In the genomic region with DNA sequence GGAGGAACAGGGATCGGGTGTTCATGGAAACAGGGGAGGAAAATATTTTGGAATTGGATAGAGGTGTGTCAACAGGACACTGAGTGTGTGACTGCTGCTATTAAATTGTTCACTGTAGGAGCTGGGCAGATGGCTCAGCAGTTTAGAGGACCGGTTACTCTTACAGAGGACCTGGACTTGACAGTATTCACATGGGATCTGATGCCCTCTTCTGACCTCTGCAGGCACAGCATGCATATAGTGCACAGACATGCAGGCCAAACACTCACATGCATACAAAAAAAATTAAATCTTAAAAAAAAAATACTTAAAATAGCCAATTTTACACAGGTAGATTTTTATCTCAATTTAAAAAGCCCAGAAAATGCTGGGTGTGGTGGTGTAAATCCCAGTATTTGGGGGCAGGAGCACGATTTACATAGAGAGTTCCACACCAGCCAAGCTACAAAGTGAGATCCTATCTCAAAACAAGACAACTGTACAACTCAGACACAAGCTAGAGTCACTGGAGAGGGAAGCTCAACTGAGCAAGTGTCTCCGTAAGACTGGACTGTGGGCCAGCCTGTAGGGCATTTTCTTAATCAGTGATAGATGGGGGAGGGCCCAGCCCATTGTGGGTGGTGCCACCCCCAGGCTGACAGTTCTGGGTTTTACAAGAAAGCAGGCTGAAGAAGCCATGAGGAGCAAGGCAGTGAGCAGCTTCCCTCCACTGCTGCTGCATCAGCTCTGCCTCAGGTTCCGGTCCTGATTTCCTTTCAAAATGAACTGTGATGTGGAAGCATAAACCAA, we compare ENCODE assay signal across 18 mouse cellular contexts. TPM values are rescaled to one million over a fixed set of nuclear protein-coding genes. Genes with fewer than 3 reads are reported as not detected.
DNase-seq lines count a peak whose midpoint lies in the region; ATAC-seq and TF ChIP-seq lines count a peak whose summit lies in the region.
"Had no signal": no experiment of that assay in that cellular context is flagged by ENCODE, and none has a peak within 500 bp of the region (broad histone marks: within the 10 kb centered on the region; RNA-seq: fewer than 3 reads in every experiment).

No protein-coding gene starts in this region.

- no peak for TF ChIP-seq EP300 in liver, embryonic 14.5 days (IDR thresholded peaks at IDR 0.05; ENCODE audit: low read depth)

- no peak for ATAC-seq in liver, embryonic 14.5 days (ENCODE audit: insufficient read depth)
- no peak for ATAC-seq in liver, embryonic 12.5 days
- ATAC-seq in stomach, embryonic 15.5 days (ENCODE audit: insufficient read depth, low FRiP score, low read depth), result no peak
- ATAC-seq: forebrain, embryonic 13.5 days had no signal

- no peak overlapping the region for H3K9ac ChIP-seq in liver, embryonic 14.5 days (replicated peaks)
- no peak overlapping the region for H3K9ac ChIP-seq in liver, embryonic 12.5 days
- no peak overlapping the region for H3K9ac ChIP-seq in stomach, embryonic 15.5 days
- H3K9ac ChIP-seq: forebrain, embryonic 13.5 days had no signal

- H3K36me3 ChIP-seq in liver, embryonic 14.5 days (replicated peaks; ENCODE audit: control insufficient read depth, insufficient read depth, low read depth), result no peaks in the 10 kb centered on the region
- H3K36me3 ChIP-seq in liver, embryonic 12.5 days, result peaks cover 9% of the 10 kb centered on the region; the same call in 1 of the 2 replicates
- H3K36me3 ChIP-seq in stomach, embryonic 15.5 days, result no peaks in the 10 kb centered on the region

- intact Hi-C loops in gastrocnemius, adult 2 months (cut with DNase I), result no loop called here
- intact Hi-C loops in gastrocnemius, postnatal 14 days (cut with DNase I; ENCODE audit: low total_unique reads), result loop anchor here (5.0 kb wide), 1 partner anchor 142 kb away; no protein-coding TSS in a partner anchor

- no peak overlapping the region for H3K4me3 ChIP-seq in gastrocnemius, adult 2 months
- no peak overlapping the region for H3K4me3 ChIP-seq in liver, embryonic 14.5 days (ENCODE audit: insufficient read depth in 1 of 2, low read depth in 2 of 2, low read length in 2 of 2)
- H3K4me3 ChIP-seq in liver, embryonic 12.5 days, result no peak overlapping the region
- H3K4me3 ChIP-seq in stomach, embryonic 15.5 days (replicated peaks), result no peak overlapping the region
- H3K4me3 ChIP-seq: forebrain, embryonic 13.5 days; myocyte had no signal

- no peaks in the 10 kb centered on the region for H3K9me3 ChIP-seq in liver, embryonic 14.5 days (ENCODE audit: control insufficient read depth, low read length)
- no peaks in the 10 kb centered on the region for H3K9me3 ChIP-seq in liver, embryonic 12.5 days (replicated peaks)
- no peaks in the 10 kb centered on the region for H3K9me3 ChIP-seq in stomach, embryonic 15.5 days
- H3K9me3 ChIP-seq: forebrain, embryonic 13.5 days; G1E had no signal

- no peak overlapping the region for H3K27ac ChIP-seq in gastrocnemius, adult 2 months
- no peak overlapping the region for H3K27ac ChIP-seq in liver, embryonic 14.5 days
- H3K27ac ChIP-seq in liver, embryonic 12.5 days, result no peak overlapping the region
- 0 out of 2 replicates have a peak overlapping the region, but pooled peaks have one; percentile 51 for H3K27ac ChIP-seq in stomach, embryonic 15.5 days
- H3K27ac ChIP-seq: forebrain, embryonic 13.5 days had no signal

- peak; percentile 9; the same call in 1 of the 2 replicates for TF ChIP-seq CTCF in gastrocnemius, adult 2 months (IDR thresholded peaks at IDR 0.05)
- TF ChIP-seq CTCF in liver, embryonic 14.5 days (IDR thresholded peaks at IDR 0.05; ENCODE audit: low read depth), result peak; percentile 41

- DNase-seq in gastrocnemius, adult 2 months, result no peak
- DNase-seq in gastrocnemius, postnatal 14 days, result no peak
- DNase-seq in liver, embryonic 14.5 days (ENCODE audit: low read depth in 3 of 3, low spot score in 3 of 3), result no peak
- peak; percentile 55 for DNase-seq in kidney, adult 9 months
- no peak for DNase-seq in adrenal gland, postnatal 36 days
- DNase-seq in layer of hippocampus, adult 9-11 months, result no peak
- DNase-seq: B cell, adult 2 months; heart, postnatal 36 days; layer of hippocampus, postnatal 36 days; lung, adult 2 months; thymus, postnatal 14 days had no signal

- WGBS in liver, embryonic 14.5 days (ENCODE audit: insufficient replicate concordance), result 64% methylated on average over 5 of the region's 5 CpGs
- 76% methylated on average over 5 of the region's 5 CpGs for WGBS in liver, embryonic 12.5 days (ENCODE audit: insufficient replicate concordance)
- 74% methylated on average over 5 of the region's 5 CpGs for WGBS in stomach, embryonic 15.5 days

- H3K4me2 ChIP-seq in liver, embryonic 14.5 days (ENCODE audit: low read depth), result no peak overlapping the region
- H3K4me2 ChIP-seq in liver, embryonic 12.5 days, result no peak overlapping the region
- no peak overlapping the region for H3K4me2 ChIP-seq in stomach, embryonic 15.5 days
- H3K4me2 ChIP-seq: forebrain, embryonic 13.5 days had no signal

- no peaks in the 10 kb centered on the region for H3K4me1 ChIP-seq in liver, embryonic 14.5 days (replicated peaks; ENCODE audit: control insufficient read depth in 2 of 2, insufficient read depth in 2 of 2, low read length in 1 of 2)
- peaks cover 16% of the 10 kb centered on the region; the same call in 1 of the 2 replicates for H3K4me1 ChIP-seq in liver, embryonic 12.5 days
- H3K4me1 ChIP-seq in stomach, embryonic 15.5 days, result no peaks in the 10 kb centered on the region

- H3K27me3 ChIP-seq in liver, embryonic 14.5 days (ENCODE audit: control insufficient read depth, insufficient read depth, low read length), result no peaks in the 10 kb centered on the region
- H3K27me3 ChIP-seq in liver, embryonic 12.5 days (replicated peaks), result no peaks in the 10 kb centered on the region
- H3K27me3 ChIP-seq in stomach, embryonic 15.5 days (replicated peaks), result no peaks in the 10 kb centered on the region
- H3K27me3 ChIP-seq: forebrain, embryonic 13.5 days had no signal

RNA-seq across cellular contexts. Expression of a gene that starts 21.0 kb away (rescaled TPM):
- not detected for total RNA-seq in gastrocnemius, adult 2 months (2021)
- not detected for total RNA-seq in gastrocnemius, postnatal 14 days (2021)
- polyA plus RNA-seq in liver, embryonic 14.5 days (2012; rRNA removed), result 0.87 and 1.2 TPM in 2 replicates
- polyA plus RNA-seq in liver, embryonic 14.5 days (2014; fragmentation: Nextera tagmentation; extraction: Ambion mirVana), result 1.9 and 2.7 TPM in 2 replicates
- polyA plus RNA-seq in liver, embryonic 12.5 days (2016; fragmentation: Nextera tagmentation; extraction: Ambion mirVana), result 1.3 and 1.4 TPM in 2 replicates
- 24.8 and 29.1 TPM in 2 replicates for polyA plus RNA-seq in stomach, embryonic 15.5 days (2015; fragmentation: Nextera tagmentation; extraction: Ambion mirVana)
- 1,000 to 10,000 TPM; 1,253 to 1,514 TPM for total RNA-seq in adrenal gland, postnatal 36 days (2021)
- total RNA-seq: gastrocnemius, adult 18-20 months; heart, postnatal 36 days; megakaryocyte-erythroid progenitor cell, adult 5-6 weeks had no signal
- polyA plus RNA-seq: G1E, myocyte had no signal

Comparison
In these comparisons a context has a peak if more than half of its experiments do, and no peak if none do; other contexts are left out.
1. RNA of a gene that starts 21.0 kb away (total RNA-seq): 1,253 to 1,514 TPM in adrenal gland, postnatal 36 days; not detected in gastrocnemius, postnatal 14 days and not detected in gastrocnemius, adult 2 months; every median in the first group is over 1,000 times any median in the second.